Mouse (Mus musculus) kidney, adult 8-10 months (tissue): ENCODE measurements around the gene Dhdh.
"Not testable (repeated sequence)": the region's sequence is repeated elsewhere in the genome, so short reads cannot be mapped to it uniquely, and the experiment has no call there.

Experiments
- DNase-seq, 2 experiments: peaks; one replicate each; pipeline ENCODE4 v3.0.0; 2022

Dhdh gene

DNA sequence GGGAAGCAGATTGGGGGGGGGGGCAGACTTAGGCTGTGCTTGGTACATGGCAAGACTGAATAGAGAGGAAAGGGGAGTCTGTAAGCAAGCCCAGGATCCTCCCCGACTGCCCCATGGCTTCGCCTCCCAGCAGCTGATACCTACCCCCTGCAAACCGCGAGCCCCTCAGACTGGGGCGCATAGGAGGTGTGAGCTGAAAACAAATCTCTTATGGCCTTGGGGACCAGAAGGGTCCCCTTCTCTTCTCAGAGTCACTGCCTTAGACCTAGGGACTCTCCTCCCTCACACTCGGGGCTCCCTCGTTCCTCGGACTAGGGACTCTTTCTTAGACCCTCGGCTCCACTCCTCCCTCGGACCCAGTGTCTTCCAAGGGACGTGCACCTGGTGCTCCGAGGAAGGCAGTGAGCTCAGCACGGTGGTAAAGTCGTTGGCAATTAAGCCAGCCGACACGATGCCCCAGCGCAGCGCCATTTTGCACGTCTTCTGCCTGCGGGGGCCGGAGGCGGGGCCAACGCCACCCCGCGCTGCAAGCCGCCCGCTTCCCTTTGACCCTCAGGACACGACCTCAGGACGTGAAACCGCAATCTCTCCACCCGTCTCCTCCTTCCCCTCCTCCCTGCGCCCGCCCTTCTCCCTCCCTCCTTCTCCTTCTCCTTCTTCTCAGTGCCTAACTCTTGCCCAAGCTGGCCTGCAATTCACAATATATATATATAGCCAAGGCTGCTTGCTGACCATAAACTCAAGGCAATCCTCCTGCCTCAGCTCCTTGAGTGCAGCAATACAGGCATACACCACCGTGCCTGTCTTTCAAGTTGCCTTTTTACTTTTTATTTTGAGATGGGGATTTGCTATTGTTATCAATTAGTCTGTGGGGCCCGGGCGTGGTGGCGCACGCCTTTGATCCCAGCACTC lies at the start of gene Dhdh:
Gene Dhdh, minus strand, starts transcription at position 513 of the 912 bp plus-strand sequence.
- DNase-seq, result peak; percentile 58 to 61

DNA sequence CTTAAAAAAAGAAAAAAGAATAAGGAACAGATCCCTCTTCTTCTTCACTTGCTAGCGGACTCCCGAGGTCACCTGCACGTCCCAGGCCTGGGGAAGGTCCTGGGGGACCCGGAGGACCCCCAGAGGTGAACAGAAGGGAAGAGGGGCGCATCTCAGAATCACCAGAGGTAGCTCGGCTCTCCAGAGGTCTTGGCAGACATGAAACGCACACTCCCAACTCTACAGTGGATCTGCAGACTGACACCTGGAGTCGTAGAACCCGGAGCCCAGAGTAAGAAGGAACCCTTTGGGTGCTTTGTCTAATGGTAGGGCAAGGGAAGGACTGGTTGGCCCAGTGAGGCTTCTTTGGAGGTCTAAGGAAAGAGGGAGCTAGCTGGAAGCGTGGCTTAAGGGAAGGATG lies 49.0 kb upstream of the Dhdh start:
- DNase-seq, result no peak

DNA sequence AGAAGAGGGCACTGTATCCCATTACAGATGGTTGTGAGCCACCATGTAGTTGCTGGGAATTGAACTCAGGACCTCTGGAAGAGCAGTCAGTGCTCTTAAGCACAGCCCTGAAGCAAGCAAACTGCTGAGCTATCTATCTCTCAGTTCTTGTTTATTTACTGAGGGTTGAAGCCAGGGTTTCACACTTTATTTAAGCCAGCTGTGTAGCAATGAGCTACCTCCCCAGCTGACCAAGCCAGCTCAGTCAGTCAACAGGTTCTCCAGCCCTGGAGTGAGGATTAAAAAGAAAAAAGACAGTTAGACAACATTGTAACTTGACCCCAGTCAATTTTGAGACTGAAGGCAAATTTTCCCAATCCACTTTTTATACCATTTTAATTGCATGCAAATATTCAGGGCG lies 47.1 kb upstream of the Dhdh start:
- DNase-seq, result no peak

DNA sequence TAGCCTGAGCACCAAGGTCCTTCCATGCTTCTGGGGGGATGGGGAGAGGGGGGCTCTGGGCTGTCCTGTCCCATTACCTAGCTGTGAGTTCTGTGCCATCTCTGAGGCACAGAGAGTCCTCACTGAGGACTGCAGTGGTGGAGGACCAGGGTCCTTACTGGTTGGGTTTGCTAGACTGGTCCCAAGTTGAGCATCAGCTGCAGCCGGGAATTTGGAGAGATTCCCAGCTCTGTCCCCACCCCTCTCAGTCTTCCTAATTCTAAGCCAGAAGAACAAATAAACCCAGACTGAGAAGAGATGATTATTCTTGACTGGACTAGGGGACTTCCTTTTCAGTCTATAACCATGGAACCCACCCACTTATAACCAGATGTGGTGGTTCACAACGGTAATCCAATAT lies 42.0 kb upstream of the Dhdh start:
- no peak for DNase-seq

DNA sequence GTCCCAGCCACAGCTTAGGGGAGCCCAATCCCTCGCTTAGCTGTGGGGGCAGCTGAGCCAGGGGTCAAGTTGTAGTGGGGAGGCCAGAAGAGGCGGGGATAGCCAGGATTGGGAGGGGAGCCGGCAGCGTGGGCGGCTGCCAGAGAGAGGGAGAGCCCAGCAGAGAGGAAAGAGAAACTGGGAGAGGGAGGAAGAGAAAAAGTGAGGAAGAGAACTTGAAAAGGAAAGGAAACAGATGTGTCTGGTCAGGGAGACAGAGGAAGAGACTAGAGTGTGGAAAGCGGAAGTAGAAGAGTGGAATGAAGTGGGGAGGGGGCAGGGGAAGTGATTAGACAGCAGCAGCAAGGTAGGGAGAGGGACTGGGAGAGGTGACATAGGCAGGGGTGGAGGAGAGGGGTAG lies 40.9 kb upstream of the Dhdh start:
- DNase-seq, result no peak

DNA sequence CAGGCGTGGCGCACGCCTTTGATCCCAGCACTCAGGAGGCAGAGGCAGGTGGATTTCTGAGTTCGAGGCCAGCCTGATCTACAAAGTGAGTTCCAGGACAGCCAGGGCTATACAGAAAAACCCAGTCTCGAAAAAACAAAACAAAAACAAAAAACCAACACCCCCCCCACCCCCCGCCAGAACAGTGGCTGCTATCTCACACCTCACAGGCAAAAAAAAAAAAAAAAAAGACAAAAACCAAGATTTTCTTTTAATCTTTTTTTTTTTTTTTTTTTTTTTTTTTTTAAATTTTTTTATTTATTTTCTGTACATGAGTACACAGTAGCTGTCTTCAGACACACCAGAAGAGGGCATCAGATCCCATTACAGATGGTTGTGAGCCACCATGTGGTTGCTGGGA lies 38.6 kb upstream of the Dhdh start:
- DNase-seq, result not testable (repeated sequence)

DNA sequence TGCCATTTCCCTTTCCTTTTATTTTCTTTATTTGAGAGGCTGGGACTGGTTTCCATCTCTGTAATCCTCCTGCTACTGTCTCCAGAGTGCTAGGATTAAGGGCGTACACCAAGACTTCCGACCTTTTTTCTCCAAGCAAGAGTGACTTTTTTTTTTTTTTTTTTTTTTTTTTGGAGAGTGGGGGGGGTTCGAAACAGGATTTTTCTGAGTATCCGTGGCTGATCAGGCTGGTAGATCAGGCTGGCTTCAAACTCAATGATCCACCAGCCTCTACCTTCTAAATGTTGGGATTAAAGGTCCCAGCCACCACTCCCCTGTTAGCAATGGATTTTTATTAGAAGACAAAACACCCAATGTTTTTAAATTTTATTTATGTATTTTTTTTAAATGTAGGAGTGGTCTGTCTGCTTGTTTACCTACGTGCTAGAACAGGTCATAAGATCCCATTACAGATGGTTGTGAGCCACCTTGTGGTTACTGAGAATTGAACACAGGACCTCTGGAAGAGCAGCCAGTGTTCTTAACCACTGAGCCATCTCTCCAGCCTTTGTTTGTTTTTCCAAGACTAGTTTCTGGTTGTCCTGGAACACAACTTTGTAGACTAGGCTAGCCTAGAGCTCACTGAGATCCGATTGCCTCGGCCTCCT lies 38.0 kb upstream of the Dhdh start:
- peak in 1 of 2 experiments; percentile 37 for DNase-seq

DNA sequence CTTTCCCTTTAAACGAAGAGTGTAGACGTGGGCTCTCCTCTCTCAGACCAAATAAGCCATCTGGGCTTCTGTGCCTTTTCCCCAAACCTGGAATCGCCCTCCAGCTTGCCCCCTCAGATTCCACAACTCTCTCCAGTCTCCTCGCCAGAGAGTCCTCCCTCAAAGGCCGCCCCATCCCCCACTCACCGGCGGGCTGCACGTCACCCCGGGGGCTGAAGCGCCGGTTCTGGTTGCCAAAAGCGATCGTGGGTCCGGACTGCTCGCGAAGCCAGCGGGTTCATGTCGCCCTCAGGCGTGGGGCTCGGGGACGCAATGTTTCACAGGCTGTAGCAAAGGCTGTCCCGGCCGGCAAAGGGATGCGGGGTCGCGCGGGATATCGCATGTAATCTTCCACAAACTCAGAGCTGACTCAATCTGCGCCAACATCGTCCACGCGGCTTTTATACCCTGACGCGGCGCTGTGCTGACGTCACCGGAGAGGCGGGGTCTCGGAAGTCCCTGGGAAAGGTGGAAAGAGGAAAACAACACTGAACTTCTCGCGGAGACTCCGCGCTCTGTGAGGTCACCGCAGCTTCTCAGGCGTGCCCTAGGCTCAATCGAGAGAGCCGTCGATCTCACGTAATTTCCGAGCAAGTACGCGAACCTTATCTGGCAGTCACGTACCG lies 37.3 kb upstream of the Dhdh start, which contains the start of the genes Ppp1r15a and Plekha4:
Gene Ppp1r15a, minus strand, starts transcription at position 460 of the 665 bp plus-strand sequence.
Gene Plekha4, plus strand, starts transcription at position 522 of the 665 bp plus-strand sequence.
- peak; percentile 94 to 96 for DNase-seq

DNA sequence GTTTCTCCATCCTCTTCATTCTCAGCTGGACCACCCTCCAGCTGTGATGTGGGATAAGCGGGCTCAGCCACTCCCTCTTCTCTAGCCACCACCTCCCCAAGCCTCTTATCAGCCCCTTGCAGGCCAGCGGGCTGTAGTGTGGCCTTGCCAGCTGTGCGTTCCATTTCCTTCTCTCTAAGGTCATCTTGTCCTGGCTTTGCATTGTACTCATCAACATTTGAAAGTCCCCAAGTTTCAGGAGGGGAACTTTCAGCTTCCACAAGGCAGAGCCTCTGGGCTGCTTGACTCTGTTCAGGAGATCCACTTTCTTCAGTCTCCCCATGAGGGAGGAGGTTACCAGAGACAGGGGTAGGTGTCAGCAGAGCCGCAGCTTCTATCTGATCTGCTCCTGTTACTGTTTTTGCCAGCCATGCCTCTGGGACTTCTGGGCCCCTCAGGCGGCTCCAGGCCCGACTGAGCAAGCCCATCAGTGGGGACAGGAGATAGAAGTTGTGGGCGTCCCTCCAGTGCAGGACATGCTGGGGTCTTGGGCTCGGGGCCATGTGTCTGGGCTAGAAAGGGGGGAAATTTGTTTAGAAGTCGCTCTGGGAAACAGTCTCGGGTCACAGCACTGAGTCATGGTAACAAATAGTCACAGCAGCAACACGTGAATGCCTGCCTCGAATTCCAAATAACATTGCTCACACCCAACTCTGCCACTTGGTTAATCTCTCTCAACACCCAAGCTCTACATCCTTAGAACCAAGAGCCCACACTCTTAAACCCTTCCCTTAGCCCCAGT lies 36.4 kb upstream of the Dhdh start:
- DNase-seq, result peak in 1 of 2 experiments; percentile 30

DNA sequence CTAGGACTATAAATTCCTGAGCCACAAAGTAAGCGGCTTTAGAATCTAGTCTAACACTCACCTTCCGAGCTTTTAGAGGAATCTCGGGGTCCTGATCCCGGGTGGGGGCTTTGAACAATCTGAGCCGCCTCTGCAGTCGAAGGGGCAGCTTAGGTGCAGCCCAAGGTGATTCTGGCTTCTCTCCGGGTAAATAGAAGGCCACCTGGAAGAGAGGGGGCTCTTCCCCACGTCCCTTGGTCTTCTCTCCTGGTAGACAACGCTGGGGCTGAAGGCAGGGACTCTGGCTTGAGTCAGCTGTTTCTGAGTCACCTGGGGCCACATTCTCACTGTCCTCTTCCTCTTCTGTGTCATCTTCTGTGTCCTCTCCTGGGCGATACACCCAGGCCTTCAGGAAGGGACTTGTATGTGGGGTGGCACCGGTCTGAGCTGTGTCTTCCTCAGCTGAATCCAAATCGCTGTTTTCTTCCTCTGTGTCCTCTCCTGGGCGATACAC lies 35.1 kb upstream of the Dhdh start:
- DNase-seq, result no peak

DNA sequence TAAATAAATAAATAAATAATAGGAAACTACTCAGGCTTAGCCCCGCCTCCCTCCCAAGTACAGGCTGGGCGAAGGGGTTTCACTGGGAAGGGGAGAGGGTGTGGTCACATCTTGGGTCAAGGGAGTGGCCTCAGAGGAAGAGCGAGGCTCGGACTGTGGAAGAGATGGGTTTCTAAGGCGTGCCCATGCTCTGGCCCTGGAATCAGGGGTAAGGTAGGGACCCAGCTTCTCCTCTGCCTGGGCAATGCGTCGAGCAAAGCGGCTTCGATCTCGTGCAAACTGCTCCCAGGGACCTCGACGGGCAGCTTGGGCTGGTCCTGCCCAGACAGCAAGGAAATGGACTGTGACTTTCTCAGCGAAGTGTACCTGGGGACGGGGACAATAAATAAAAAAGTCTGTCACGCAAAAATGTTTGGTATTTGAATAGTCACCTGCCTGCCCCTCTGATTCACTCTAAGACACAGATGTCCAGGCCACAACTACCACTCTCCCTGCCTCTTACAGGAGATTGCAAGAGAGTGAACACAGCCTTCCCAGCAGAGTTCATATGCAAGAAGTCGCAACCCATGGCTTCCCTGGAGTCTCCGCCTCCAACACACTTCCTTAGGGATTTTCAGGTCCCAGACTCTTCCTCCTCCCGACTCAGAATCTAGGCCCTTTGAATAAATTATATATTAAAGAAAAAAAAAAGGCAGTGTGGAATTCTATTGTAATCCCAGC lies 34.5 kb upstream of the Dhdh start:
- DNase-seq, result no peak

DNA sequence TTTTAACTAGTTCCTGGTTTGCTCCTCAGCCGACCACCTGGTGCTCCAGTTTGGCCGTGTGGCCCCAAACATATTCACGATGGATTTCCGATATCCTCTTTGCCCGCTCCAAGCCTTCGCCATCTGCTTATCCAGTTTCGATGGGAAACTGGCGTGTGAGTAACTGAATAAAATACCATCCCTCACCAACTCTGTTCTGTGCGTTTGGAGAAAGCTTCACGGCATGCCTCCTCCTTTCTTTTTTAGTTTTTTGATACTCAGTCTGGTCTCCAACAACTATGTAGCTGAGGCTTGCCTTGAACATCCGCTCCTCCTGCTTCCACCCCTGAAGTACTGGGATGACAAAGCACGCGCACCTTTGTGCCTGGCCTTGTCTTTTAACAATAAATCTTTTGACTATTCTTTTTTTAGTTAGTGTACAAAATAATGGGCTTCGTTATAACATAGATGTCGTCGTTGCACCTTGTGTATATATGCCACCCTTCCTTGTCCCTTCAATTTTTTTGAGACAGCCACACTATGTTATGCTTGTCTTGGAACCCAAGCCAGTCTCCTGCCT lies 33.7 kb upstream of the Dhdh start:
- no peak for DNase-seq

DNA sequence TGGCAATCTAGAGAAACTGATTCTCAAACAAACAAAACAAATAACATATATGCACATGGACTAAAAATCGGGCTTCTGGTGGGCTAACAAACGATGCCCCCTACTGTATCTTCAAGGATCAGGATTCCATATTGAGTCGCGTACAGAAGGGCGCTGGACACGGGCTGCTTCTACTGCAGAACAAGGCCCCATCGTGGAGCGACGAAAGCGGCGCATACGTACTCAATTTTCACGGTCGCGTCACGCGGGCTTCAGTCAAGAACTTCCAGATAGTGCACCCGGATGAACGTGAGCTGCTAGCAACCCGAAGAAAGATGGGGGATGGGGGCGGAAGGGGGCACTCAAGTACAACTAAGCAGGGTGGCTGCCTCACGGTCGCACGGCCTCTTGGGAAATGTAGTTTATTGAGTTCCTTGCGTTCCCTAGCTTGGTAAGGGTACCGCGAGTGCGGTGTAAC lies 33.2 kb upstream of the Dhdh start:
- DNase-seq, result peak; percentile 89 to 90

DNA sequence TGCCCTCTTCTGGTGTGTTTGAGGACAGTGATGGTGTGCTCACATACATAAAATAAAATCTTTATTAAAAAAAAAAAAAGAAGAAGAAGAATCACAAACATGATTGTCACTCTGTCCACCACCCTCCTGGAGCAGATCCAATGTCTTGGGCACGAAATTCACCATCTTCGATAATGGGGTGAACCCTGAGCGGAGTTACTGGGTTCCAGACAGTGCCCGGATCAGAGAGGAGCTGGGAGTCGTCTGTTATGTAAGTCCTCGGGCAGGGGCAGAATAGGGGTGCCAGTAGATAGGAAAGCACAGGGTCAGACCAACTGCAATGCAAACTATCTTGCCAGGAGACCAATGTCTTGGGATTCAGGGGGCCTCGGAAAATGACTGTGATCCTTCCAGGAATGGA lies 32.0 kb upstream of the Dhdh start:
- no peak for DNase-seq

DNA sequence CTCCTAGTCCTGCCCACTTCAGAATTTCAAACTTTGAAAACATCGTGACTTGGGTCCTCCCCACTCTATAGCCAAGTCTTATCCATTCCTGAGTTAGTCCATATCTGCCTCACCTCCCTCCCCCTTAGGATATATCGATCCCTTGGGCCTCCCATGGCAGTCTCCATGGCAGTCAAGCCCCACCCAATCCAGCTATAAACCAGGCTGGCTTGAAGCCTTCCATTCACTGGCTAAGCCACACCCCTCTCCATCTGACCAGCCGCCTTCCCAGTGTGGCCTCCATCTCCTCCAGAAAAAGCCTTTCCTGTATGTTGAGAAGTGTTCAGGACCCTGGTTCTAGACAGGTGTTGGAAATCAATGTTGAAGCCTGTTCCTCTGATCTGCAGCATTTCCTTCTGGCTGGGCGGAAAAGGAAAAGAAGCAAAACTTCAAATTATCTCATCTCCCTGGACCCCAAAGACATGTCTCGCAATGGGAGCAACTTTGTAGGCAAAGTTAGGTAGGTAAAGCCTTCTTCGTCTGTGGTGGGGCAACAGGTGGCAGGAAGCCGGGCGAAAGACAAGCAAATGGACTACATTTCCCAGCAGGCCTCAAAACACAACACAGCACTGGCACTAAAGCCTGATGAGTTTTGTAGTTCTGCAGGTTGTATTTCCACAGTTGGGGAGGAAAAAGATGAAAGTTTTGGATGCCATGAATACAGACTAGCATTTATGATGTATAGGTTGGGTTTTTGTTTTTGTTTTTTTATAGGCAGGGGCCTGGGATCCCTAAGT lies 30.9 kb upstream of the Dhdh start:
- no peak for DNase-seq

DNA sequence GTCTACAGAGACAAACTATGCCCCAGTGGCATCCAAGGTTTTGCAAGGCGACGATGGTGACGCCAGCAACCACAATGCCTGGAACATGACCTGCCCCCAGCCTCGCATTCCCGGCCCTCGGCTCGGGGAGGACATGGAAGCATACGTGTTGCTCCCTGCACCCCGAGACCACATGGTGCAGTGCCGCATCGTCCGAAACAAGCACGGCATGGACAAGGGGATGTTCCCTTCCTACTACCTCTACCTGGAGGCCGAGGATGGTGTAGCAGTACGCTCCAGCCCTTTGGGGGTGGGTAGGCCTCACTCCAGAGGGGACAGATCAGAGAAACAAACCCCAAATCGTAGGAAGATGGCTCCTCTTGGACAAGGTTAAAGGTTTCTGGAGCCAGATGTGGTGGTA lies 30.0 kb upstream of the Dhdh start:
- DNase-seq, result no peak

DNA sequence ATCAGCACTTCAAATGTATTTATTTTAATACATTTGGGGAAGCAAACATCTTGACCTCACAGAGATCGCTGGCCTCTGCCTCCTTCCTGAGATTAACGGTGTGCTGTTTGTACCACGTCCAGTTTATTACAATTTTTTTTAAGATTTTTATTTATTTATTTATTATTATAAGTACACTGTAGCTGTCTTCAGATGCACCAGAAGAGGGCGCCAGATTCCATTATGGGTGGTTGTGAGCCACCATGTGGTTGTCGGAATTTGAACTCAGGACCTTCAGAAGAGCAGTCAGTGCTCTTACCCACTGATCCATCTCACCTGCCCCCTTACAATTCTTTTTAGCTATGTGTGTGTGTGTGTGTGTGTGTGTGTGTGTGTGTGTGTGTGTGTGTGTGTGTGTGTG lies 28.2 kb upstream of the Dhdh start:
- DNase-seq, result not testable (repeated sequence)

DNA sequence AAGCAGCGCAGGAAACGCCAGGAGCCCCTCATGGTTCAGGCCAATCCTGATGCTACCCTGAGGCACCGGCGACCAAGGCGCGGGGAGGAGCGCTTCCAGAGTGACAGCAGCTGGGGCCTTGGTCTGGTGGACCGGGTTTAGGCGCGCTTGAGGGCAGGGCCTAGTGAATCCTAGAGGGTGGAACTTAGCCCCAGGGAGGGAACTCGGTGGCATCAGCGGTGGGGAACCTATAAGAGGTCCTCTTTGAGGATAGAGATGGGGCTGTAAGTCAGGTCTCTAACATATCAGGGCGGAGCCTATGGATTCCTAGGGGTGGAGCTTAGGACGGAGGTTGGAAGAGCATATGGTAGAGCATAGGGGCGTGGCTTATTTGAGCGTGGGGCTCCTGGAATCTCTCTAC lies 26.8 kb upstream of the Dhdh start:
- DNase-seq, result no peak

DNA sequence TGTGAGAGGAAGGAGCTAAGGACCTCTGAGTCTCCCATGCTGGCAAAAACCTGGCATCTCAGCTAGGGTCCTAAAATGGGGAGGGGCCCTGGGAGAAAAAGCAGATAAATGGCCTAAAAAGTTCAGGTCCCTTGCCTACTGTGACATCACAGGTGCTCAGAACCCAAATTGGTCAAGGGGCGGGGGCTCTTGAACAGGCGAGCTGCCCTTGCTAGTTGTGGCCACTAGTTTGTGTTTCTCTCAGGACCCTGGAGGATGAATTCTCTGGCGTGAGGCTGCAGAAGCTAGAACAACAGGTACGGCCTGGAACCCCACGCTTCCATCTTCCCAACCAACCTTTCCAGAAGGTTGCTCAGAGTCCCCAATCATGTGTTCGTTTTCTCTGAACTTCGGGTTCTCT lies 25.8 kb upstream of the Dhdh start:
- DNase-seq, result no peak
